Mouse (Mus musculus) myocyte (in vitro differentiated cells): Measurements from ENCODE around the gene Vav2.

Experiments used
- POLR2A ChIP-seq: IDR thresholded peaks from one replicate; pipeline ENCODE4 v1.6.1; 2011; ENCODE audit warnings: low read depth, mild to moderate bottlenecking, control low read depth, moderate library complexity; ENCODE audit not compliant: insufficient read length
- POLR2AphosphoS2 ChIP-seq: IDR thresholded peaks from one replicate; pipeline ENCODE4 v1.6.1; 2011; ENCODE audit warnings: low read depth, control low read depth; ENCODE audit not compliant: insufficient read length
- TCF3 ChIP-seq: IDR thresholded peaks from one replicate; pipeline ENCODE4 v1.6.1; 2011; ENCODE audit warnings: low read depth, control low read depth; ENCODE audit not compliant: insufficient read length

GRCm38 (mm10) chr2:27310221-27310620 is 116.6 kb downstream of the Vav2 start:
- no peak for TF ChIP-seq POLR2A
- no peak for TF ChIP-seq TCF3
- TF ChIP-seq POLR2AphosphoS2: no peak
